Mouse (Mus musculus): ENCODE measurements around the gene Gm904.
"Not testable (repeated sequence)": the region's sequence is repeated elsewhere in the genome, so short reads cannot be mapped to it uniquely, and the experiment has no call there.

Gene Gm904

DNA sequence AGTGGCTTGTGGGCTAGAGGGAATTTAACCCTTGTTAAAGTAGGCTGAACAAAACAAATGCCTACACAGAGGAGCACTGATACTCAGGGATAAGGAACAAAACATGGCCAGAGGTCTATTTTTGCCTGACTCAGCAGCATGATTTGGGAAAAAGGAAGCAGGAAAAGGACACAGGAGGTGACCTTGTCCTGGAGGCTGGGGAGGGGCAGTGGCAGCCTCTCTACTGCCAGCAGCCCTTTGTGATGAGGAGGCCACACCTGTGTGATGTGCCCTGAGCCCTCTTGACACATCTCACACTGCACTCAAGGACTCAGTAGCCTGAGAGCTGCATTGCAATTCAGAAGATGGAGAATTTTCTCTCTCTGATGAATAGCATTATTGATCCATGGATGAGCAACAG is at the start of gene Gm904:
Gene Gm904 (plus strand): TSS at position 301 of the 400 bp plus-strand sequence.
- DNase-seq (ENCODE audit: low spot score): not testable (repeated sequence)

DNA sequence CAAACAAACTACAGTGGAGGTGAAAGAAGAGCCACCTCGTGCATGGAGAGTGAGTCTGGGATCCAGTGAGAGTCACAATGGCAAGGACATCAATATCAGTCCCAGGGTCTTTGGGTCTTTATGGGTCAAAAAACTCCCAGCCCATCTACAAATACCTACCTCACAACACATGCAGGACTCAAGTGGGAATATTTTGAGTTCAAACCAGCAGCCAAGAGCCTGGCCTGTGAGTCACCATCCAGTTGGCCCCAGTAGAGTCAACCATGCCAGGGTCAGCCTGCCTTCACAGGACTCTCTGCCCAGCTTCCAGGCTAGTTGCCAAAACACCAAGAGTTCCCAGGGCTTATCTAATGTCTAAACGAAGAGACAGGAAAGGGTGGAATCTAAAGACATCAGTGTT is 5.7 kb downstream of the Gm904 start:
- DNase-seq (ENCODE audit: low spot score): not testable (repeated sequence)
